Mouse (Mus musculus) adrenal gland, adult (tissue): ENCODE measurements at regions not wholly inside any gene's neighbourhood (a gene's known extent, or its start where the extent isn't known, plus 50 kb on each side); places are given as distances from the start of the nearest gene placed in this dataset.
"Not testable (repeated sequence)": the region's sequence is repeated elsewhere in the genome, so short reads cannot be mapped to it uniquely, and the experiment has no call there.

Experiments used
- DNase-seq, 2 experiments: peaks; one replicate each; pipeline ENCODE4 v3.0.0; 2022 to 2023; ENCODE audit warnings: low spot score in 1 of 2; ENCODE audit not compliant: inconsistent age in 2 of 2

DNA sequence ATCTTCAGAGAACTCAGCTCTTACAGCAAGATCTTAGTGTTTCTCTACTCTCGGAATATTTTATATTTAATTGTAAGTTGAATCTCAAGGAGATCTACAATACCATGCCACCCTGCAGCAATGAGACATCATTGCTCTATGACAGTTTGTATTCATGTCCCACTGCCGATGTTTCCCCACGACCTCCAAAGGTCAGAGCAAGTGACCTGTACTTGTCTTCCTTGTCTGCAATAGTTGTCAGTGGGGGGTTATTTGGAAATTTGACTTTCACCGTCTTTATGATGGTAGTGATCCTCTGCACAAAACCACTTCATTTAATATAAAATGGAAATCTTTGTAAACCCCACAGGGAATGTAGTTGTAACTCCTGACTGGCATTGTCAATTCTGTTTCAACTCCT, 992.0 kb downstream of the Car8 start:
- no peak for DNase-seq

DNA sequence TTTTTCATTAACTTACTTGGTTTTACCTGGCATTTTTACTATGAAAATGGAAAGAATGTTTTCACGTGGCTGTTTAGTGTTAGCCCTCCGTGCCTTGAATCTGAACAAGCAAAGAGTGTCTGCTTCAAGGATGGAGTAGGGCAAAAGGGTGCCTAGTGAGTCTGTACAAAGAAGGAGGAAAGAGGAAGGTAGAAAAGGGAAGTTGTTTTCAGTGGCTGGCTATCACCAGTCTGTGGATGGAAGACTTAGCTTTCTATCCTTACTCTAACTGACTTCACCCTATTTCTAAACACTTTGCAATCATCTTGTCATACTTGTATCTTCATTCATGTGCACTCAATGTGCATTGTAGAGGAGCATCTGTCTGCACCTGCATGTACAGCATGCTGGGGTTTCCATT, 993.2 kb downstream of the Car8 start:
- DNase-seq: no peak

DNA sequence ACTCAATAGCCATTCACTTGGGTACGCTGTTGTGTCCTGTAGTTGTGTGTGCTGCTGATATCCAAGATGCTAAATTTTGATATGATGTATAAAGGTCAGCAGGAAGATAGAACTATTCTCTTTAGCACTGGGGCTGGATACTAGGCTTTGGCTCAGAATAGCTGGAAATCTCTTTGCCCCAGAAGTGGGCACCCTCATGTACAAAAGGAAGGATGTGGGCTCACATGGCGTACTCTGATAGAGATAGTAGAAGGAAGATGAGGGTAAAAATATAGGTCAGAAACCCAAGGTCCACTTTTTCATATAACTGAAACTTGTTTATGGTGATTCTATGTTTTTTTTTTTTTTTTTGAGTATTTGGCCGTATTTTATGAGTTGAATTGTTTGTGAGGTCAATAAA, 1001.0 kb downstream of the Car8 start:
- DNase-seq: no peak

DNA sequence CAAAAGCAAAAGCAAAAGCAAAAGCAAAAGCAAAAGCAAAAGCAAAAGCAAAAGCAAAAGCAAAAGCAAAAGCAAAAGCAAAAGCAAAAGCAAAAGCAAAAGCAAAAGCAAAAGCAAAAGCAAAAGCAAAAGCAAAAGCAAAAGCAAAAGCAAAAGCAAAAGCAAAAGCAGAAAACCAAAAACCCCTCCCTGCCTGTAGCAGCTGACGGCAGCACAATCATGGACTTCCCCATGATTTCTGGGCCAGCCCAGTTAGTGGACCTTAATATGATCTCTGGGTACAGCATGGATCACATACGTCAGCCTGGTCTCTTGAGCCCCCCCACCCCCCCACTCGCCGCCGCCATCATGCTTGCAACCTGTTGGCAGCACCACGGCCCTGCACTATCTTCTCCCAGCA, 1004.3 kb downstream of the Car8 start:
- DNase-seq: not testable (repeated sequence)

DNA sequence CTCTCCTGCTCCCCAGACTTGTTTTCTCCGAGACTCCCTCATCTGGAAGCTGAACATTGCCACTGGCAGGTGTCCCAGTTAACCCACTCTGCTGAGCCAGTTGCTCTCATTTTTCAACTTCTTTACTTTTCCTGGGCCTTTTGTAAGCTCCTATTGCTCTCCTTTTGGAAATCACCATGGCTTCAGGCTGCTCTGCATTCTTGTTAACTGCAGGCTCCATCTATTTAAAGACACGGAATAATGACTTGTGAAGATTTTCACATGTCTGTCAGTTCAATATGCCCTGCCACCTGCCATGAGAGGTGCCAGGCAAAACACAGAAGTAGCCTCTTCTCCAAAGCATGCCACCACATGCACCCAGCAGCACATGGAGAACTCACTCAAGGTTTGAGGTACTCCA, 1009.9 kb downstream of the Car8 start:
- DNase-seq: no peak

DNA sequence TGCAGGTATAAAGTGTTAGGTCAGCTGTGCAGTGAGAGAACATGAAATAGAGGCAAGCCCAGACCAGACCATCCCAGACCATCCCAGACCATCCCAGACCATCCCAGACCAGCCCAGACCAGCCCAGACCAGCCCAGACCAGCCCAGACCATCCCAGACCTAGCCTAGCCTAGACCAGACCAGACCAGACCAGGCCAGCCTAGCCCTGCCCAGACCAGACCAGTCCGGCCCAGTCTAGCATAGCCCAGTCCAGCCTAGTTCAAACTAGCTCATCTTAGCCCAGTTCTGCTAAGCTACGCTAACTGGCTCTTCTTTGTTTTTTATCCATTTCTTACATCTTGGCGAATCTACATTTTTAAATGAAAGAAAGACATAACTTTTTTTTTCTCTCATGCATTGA, 1015.9 kb downstream of the Car8 start:
- DNase-seq: no peak

DNA sequence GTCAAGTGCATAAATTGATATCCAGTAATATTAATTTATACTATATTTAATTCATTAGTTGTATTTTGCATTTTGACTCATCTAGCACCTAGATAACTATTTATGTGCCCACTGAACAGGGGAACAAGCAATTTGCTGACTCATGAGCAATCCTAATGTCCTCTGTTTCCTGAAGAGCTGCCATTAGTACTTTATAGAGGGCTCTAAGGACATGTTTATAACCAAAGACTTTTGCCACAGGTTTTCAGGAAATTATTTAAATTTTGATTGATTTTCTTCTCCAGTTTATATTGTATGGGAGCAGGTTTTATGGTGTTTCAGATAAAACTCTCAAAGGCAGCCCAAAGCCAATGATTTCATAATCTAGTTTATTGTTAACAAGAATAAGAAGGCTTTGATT, 1018.4 kb downstream of the Car8 start:
- DNase-seq: no peak

DNA sequence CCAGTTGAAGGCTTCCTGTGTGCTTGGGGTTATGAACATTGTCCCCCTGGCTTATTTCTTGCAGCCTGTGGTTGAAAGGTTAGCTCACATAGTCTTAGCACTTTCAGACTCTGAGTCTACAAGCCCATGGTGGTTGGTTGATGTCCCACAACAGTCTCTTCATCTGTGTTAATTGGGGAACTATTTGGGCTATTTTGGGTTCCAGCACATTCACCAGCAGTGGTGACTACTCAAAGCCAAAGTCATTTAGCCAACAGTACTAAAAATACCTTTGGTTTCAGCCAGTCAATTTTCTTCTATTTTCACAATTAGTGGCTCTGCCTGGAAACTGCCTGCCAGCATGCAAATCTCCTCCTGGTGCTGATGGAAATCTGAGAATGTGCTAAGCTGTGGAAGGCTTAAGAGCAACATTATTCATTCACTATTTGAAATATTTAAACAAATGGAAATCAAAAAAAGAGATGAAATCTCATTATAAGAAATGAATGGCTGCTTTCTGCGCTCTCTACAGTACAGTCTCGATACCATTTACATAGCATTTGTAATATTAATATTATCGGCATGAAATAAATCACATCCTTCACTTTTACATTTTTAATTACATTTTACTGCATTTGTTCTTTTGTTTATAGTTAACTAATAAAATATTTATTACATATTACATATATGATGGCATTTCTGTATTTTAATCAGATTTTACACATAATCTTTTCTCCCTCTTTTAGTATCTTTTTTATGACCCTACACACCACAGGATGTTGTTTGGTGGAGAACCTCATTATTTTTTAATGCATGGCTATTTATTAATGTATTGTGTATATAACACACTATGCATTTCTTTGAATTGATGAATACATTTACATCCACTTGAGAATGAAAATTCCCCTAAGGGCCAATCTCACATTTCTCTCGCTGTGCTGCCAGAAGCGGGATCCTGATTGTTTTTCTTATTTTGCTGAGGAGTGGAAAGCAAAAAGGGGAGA, 1023.5 kb downstream of the Car8 start:
- DNase-seq: no peak

DNA sequence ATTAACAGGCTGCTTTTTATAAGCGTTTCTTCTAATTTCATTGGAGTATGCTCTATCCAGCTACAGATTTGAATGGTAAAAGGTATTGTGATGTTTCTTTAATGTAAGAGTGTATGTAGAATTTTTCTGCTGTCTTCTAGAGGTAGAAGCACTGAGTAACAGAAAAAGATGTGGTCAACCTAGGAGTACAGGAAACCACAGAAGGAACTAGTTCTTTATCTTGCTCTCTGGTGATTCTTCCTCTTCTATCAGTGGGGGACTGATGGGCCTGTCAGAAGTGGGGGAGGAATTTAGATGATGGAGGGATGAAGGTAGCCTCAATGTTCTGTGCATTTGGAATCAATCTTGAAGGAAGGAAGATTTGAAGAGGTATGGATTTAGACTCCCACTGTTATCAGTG, 1031.9 kb downstream of the Car8 start:
- no peak for DNase-seq

DNA sequence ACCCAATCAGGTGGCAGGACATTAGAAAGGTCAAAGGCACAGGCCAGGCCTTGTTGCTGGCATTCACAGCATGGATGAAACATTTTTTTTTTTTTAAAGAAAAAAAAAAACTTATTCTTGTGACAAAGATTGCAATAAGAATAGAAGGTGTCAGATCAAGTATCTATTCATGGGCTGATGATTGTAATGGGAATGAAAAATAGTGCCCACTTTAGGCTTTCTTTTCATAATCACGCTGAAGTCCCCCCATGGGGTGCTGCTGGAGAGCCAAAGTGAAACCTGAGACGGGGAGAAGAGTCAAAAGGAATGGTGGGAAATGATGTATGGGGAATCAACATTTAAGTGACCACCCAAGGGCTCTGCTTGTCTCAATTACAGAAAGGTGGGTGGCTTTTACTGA, 1037.0 kb downstream of the Car8 start:
- DNase-seq: no peak

DNA sequence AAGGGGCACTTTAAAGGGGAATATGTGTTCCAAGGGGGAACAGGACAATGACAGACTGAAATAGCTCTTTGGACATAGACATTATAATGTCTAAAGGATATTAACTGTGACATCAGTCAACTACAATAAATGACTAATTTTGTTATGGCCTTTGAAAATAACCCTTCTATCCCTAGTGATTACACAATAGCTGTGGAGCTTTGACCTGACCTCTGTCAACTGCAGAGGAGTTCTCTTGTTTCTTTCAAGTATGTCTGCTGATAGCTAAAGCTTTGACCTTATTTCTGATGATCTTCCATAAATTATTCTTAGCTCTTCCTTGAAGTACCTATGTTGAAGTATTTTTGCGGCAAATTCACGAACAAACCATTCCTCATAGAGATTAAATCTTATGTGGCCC, 1038.9 kb downstream of the Car8 start:
- no peak for DNase-seq

DNA sequence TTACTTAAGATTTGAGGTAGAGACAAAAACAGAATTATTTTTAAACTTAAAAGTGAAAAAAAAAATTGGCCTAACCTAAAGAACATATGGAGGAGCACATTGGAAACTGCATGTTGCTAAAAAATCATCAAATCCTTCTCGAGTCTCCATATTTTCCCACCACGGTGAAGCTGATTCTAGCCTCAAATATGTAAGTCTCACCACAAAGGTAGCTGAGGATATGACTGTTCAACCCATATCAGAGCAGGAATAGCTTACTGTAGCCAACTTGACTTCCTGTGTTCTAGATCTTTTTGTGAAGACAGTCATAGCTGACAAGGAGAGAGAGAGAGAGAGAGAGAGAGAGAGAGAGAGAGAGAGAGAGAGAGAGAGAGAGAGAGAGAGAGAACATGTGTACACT, 1039.8 kb downstream of the Car8 start:
- DNase-seq: no peak

DNA sequence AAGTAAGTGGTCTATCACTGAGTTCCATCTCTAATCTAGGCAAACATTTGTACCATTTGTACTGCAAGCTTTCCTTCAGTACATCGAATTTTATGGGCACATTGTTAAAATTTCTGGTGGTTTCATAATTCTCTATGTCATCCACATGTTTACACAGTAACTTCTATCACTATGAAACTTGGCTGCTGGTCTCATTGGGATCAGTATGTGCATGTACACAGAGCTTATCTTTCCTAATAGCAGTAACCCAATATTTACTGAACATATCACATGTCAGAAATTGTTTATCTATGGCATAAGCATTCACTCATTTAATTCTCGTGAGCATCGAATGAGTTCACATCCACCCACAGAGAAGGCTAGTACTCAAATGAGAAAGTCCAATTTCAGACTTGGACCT, 1042.3 kb downstream of the Car8 start:
- no peak for DNase-seq

DNA sequence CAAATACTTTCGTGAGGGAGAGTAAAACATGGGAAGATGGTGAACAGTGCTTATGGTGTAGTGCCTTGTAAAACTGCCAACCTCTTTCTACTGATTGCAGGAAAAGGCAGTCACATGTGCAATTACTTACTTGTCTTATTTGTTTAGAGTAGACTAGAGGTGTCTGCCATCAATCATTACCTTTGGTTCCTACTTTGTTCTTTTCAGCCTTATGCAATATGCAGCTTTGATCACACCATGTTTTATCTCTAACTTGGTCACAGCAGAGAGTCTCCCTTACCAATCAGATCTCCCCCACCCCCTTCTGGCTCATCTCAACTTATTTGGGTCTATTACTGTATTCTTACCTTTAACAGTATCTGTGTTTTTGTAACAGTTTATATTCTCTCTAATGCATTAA, 1043.2 kb downstream of the Car8 start:
- DNase-seq: no peak

DNA sequence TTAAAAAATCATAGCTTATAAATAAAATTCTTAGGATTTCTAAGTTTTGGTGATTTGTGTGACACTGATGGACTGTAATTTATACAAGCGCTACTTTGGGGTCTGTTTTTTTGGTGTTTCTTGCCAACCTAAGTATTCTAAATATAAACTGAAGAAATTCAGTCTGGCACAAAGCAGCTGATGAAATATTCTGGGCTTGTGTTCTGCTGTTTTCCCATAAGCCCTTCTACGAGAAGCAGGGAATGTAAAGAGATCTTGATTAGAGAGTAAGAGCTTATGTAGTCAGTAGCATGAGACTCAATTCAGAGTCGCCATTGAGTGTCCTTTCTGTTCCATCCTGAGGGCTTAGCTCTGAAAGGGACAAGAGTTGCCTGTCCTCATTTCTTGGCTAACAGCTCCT, 1046.9 kb downstream of the Car8 start:
- DNase-seq: no peak

DNA sequence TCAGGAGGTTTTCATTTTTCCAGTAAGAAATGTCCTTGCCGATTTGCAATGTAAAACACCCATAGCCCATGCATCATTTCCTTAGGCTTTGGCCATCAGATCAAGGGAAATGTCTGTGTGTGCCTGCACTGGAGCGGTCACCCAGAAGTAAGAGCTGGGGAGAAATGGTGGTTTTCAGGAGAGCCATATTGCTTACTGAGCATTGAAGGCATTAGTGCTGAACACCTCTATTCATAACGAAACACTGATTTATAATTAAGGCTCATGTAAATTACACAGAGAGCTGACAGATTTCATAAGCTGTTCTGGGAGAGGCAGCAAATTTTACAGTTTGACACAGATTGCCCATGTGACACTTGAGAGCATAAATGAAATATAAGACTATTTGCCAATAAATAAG, 1047.6 kb downstream of the Car8 start:
- no peak for DNase-seq

DNA sequence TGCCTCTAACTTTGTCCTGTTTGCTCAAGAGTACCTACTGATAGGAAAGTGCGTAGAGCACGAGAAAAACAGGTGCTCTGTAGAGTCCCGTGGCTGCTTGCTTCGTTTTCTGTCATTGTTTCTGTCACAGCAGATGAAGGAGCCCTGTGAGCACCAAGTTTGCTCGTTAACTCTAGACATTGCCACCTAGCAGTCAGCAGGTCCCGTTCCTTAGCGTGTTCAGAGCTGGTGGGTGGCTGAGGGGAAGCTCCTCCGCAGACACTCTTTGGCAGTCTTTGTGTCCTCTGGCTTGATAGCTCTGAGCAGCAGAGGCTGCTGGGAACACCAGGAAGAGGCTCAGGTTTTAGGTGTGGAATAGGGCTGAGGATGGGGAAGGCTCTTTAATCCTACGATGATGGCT, 1063.8 kb downstream of the Car8 start:
- no peak for DNase-seq

DNA sequence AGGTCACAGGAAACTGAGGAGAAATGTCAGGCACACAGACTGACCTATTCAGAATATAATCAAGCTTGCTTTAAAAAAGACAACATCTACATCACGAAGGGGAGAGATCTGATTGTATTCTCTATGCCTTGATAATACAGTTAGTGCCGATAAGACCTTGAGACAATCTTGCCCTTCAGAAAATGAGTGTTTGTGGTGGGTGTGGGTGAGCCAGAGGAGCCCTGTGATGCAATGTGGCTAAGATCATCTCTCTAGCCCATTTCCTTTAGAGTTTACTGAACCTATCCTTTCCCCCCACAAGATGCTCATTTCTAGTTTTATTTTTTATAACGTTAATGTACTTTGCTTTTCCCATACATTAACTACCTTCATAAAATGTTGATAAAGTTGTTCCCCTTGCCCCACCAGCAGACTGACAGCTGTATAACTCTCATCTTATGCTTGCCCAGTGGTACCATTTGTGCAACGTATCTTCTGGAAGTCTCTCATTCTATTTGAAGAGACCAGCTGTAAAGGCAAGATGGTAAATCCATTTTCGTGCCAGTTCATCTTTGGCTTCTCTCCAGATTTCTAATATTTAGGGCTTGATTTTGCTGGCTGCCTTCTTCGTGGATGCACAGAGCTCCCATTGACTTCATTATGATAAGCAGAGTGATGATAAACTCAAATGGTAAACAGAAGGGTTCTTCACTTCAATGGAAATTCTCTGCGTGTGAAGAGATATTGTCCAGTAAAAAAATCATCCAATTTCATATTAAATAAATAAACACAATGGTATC, 1066.1 kb downstream of the Car8 start:
- DNase-seq: no peak

DNA sequence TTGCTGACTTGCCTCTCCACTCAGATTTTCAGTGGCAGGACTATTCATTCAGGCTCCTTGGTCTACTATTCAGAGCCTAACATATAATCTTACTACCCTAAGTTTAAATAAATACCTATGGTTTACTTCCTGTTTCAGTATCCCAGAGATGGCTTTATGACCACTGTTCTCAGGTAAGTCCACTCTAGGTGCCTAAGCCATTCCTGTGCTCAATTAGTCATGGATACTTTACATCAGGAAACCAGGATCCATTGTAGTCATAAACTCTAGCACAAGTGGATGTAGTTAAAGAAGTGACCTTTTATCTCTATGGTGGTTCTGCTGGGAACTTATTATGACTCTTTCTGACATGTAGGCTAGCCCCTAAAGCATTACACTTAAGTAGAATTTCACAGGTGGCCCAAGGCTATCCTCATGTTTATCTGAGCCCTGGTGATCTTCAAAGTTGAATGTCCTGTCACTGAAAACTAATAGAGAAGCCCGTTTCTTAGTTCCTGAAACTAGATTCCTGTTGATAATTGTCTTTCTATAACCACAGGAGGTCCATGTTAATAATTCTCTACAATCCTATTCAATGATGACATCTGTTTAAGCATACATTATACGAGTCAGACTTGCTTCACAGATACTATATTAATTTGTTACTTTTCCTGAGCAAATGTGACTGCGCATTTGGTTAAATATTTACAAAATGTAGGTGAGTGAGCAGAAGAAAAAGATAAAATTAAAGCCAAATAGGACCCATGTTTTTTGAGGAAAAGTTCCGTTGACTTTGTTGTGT, 1067.0 kb downstream of the Car8 start:
- DNase-seq: no peak

DNA sequence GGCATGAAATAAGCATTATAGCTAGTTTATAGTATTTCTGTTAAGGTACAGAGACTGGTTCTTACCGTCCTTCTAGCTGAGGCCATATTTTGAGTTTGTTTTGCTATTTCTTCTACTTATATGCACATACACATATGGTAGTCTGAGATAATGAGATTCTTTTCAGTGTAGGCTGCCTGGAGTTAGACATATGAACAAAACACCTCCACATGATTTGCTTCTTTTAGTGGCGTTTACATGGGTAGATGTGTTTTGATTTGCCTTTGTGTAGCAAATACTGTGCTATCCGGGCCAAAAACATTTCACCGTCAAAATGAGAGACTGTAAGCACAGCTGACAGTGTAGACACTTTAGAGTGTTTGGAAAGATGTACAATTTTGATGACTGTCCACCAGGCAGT, 1077.4 kb downstream of the Car8 start:
- no peak for DNase-seq

DNA sequence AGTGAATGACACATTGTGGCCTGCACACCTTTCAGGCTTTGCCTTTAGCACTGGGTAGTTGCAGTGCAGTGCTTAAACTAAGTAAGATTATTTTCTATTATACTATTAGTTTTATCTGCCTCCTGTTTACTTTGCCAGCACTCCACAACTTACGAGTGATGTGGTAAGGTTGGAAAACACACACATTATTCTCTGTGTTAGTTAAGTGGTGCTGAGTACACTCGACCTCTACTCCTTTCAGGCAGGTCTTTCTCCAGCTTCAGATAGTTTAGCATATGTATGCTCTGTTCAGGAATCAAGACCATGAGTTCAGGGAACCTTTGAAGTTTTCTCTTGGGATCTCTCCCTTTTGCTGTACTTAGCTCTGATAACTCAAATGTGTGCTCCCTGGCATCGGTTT, 1081.0 kb downstream of the Car8 start:
- DNase-seq: no peak

DNA sequence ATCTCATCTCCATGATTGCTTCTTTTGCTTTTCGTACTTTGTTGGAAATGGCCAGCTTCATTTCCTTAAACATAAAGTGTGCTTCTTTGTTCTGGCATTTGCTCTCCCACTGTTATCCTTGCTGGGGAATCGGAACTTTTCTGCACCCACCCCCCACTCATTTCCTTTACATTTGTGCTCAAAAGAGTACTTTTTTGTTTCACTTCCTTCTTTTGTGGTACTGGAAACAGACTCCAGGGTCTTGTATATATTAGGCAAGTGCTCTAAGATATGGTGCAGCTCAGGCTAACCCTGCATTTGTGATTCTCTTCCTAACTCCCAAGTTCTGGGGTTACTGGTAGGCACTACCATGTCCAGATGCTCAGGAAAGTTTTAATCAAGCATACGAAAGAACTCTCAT, 1084.6 kb downstream of the Car8 start:
- no peak for DNase-seq
